Mouse (Mus musculus): ENCODE measurements at regions not wholly inside any gene's neighbourhood (a gene's known extent, or its start where the extent isn't known, plus 50 kb on each side); places are given as distances from the start of the nearest gene placed in this dataset.

- no peak for TF ChIP-seq CTCF (IDR thresholded peaks at IDR 0.05; ENCODE audit: extremely low read depth, insufficient read depth, insufficient read length, insufficient replicate concordance)
- TF ChIP-seq POLR2A (IDR thresholded peaks at IDR 0.05; ENCODE audit: low read depth, low read length), result no peak
Observed at GRCm38 (mm10) chr2:123311554-123312276, 546.7 kb downstream of the Sqor start.

All from spleen, adult 2 months (tissue).